7 mouse cellular contexts compared by ENCODE assay signal in genomic region chr12:29141132-29141531, GRCm38 (mm10).
DNase-seq lines count a peak whose midpoint lies in the region; ATAC-seq and TF ChIP-seq lines count a peak whose summit lies in the region.

No protein-coding gene starts in this region.

- H3K27ac ChIP-seq in hindbrain, embryonic 13.5 days, result peak overlapping the region; percentile 87
- no peak overlapping the region for H3K27ac ChIP-seq in liver, postnatal 0 days (ENCODE audit: low read depth)

- no peaks in the 10 kb centered on the region for H3K9me3 ChIP-seq in hindbrain, embryonic 13.5 days
- H3K9me3 ChIP-seq in liver, postnatal 0 days (ENCODE audit: low read length), result no peaks in the 10 kb centered on the region

- TF ChIP-seq EP300 in liver, postnatal 0 days (IDR thresholded peaks at IDR 0.05; ENCODE audit: low read depth), result no peak

- TF ChIP-seq CTCF in liver, postnatal 0 days (IDR thresholded peaks at IDR 0.05; ENCODE audit: low read depth), result no peak

- 26% methylated on average over 13 of the region's 13 CpGs for WGBS in hindbrain, embryonic 13.5 days
- 67% methylated on average over 13 of the region's 13 CpGs for WGBS in liver, postnatal 0 days (ENCODE audit: insufficient replicate concordance)

- no peak overlapping the region for H3K4me3 ChIP-seq in hindbrain, embryonic 13.5 days
- H3K4me3 ChIP-seq in liver, postnatal 0 days (ENCODE audit: low read depth, low read length), result no peak overlapping the region

- H3K27me3 ChIP-seq in hindbrain, embryonic 13.5 days, result no peaks in the 10 kb centered on the region
- H3K27me3 ChIP-seq in liver, postnatal 0 days (ENCODE audit: insufficient read depth, low read length), result no peaks in the 10 kb centered on the region

- H3K4me2 ChIP-seq in hindbrain, embryonic 13.5 days, result peak overlapping the region; percentile 20; the same call in 1 of the 2 replicates
- H3K4me2 ChIP-seq in liver, postnatal 0 days (ENCODE audit: low read depth, low read length), result no peak overlapping the region

- peaks cover 52% of the 10 kb centered on the region for H3K4me1 ChIP-seq in hindbrain, embryonic 13.5 days (replicated peaks)
- no peaks in the 10 kb centered on the region for H3K4me1 ChIP-seq in liver, postnatal 0 days (ENCODE audit: insufficient read depth)

- no peaks in the 10 kb centered on the region for H3K36me3 ChIP-seq in hindbrain, embryonic 13.5 days
- no peaks in the 10 kb centered on the region for H3K36me3 ChIP-seq in liver, postnatal 0 days (replicated peaks; ENCODE audit: insufficient read depth, low read length)

- H3K9ac ChIP-seq in hindbrain, embryonic 13.5 days, result 0 out of 2 replicates have a peak overlapping the region, but pooled peaks have one; percentile 14
- no peak overlapping the region for H3K9ac ChIP-seq in liver, postnatal 0 days (replicated peaks)

- ATAC-seq in cerebellum, adult (ENCODE audit: insufficient number of reproducible peaks, low FRiP score, low TSS enrichment), result peak; percentile 78
- peak; percentile 57 for ATAC-seq in hindbrain, embryonic 13.5 days (ENCODE audit: low FRiP score)
- ATAC-seq in liver, postnatal 0 days, result no peak

- peak; percentile 96 for DNase-seq in cerebellum, adult 9-11 months
- peak; percentile 15 for DNase-seq in mesoderm, embryonic 11.5 days (ENCODE audit: low read depth, low spot score)
- no peak for DNase-seq in c-Kit-positive CD71-positive TER-119-positive erythroid progenitor cells, embryonic 14.5 days (ENCODE audit: low spot score)
- DNase-seq in liver, postnatal 0 days, result no peak
- DNase-seq in ovary, postnatal 14 days (ENCODE audit: low spot score), result no peak

Comparison
In these comparisons a context has a peak if more than half of its experiments do, and no peak if none do; other contexts are left out.
1. DNase-seq: peak in cerebellum, adult 9-11 months (single experiment) and mesoderm, embryonic 11.5 days (single experiment); none in c-Kit-positive CD71-positive TER-119-positive erythroid progenitor cells, embryonic 14.5 days (single experiment), liver, postnatal 0 days (single experiment) and ovary, postnatal 14 days (single experiment).